Mouse (Mus musculus) cerebellum, adult 2 months (tissue): ENCODE data around the gene Zeb2.

ENCODE experiments used
- CTCF ChIP-seq: fragments of 200-500 bp; IDR thresholded peaks from 2 replicates; pipeline ENCODE4 v1.5.1; 2011; ENCODE audit warnings: low read depth, mild to moderate bottlenecking, control low read depth, low read length, moderate library complexity, borderline replicate concordance; ENCODE audit not compliant: insufficient read depth
- POLR2A ChIP-seq: fragments of 200-500 bp; IDR thresholded peaks from 2 replicates; pipeline ENCODE4 v1.6.1; 2011; ENCODE audit warnings: low read length, control low read depth, borderline replicate concordance; ENCODE audit not compliant: insufficient read depth

- no peak for TF ChIP-seq CTCF
- no peak for TF ChIP-seq POLR2A
These were observed 8.6 kb downstream of the Zeb2 start for GRCm38 (mm10) chr2:45108521-45109091.
